Mouse (Mus musculus): ENCODE measurements around the gene Ubc. TPM values are rescaled to one million over a fixed set of nuclear protein-coding genes. Genes with fewer than 3 reads are reported as not detected.
A peak's percentile ranks its signal among the peaks of the same experiment; 100 is the strongest.
"Not testable (repeated sequence)": the region's sequence is repeated elsewhere in the genome, so short reads cannot be mapped to it uniquely, and the experiment has no call there.

Ubc gene
- 1,000 to 10,000 TPM in 1 of 2 experiments, 100 to 1,000 TPM in 1; 947 to 1,009 TPM for total RNA-seq (2021)
- long read RNA-seq, experiment 1, transcript Ubc-202 (2 exons, 2,618 nt): major isoform, 152 of 464 reads
- long read RNA-seq, experiment 1, partial matches to known transcripts: 221 of 464 reads
- long read RNA-seq, experiment 1, other reads (novel, unspliced or antisense): 89 of 464 reads
- long read RNA-seq, experiment 2, transcript Ubc-202 (2 exons, 2,618 nt): major isoform, 155 of 414 reads
- long read RNA-seq, experiment 2, partial matches to known transcripts: 172 of 414 reads
- long read RNA-seq, experiment 2, other reads (novel, unspliced or antisense): 87 of 414 reads

GRCm38 (mm10) chr5:125389579-125390441 is at the start of gene Ubc:
Gene Ubc (minus strand): TSS chr5:125390202.
- intact Hi-C loops (cut with DNase I): loop anchor here (2.0 kb wide), 1 partner anchor 15 kb away; no protein-coding TSS in a partner anchor
- DNase-seq: peak; percentile 89 to 92

GRCm38 (mm10) chr5:125434347-125434746 is 44.3 kb upstream of the Ubc start:
- intact Hi-C loops (cut with DNase I): not testable (repeated sequence)

GRCm38 (mm10) chr5:125433793-125434337 is 43.9 kb upstream of the Ubc start, which contains the start of gene Dhx37:
Gene Dhx37 (minus strand): TSS chr5:125434121.
- intact Hi-C loops (cut with DNase I): no loop called here
- peak; percentile 93 to 94 for DNase-seq

More at GRCm38 (mm10) chr5:125434347-125434746, 44.3 kb upstream of the Ubc start:
- DNase-seq: not testable (repeated sequence)

GRCm38 (mm10) chr5:125432324-125432723 is 42.3 kb upstream of the Ubc start:
- intact Hi-C loops (cut with DNase I); DNase-seq: not testable (repeated sequence)

GRCm38 (mm10) chr5:125426343-125426742 is 36.3 kb upstream of the Ubc start:
- intact Hi-C loops (cut with DNase I): no loop called here
- DNase-seq: no peak

- DNase-seq: no peak
- intact Hi-C loops (cut with DNase I): no loop called here
Observed at GRCm38 (mm10) chr5:125425698-125426276, 35.8 kb upstream of the Ubc start.

GRCm38 (mm10) chr5:125419124-125419523 is 29.1 kb upstream of the Ubc start:
- intact Hi-C loops (cut with DNase I): no loop called here
- no peak for DNase-seq

- no peak for DNase-seq
- intact Hi-C loops (cut with DNase I): no loop called here
Observed at GRCm38 (mm10) chr5:125418636-125419035, 28.6 kb upstream of the Ubc start.

- DNase-seq: no peak
- intact Hi-C loops (cut with DNase I): no loop called here
Observed at GRCm38 (mm10) chr5:125416183-125416582, 26.2 kb upstream of the Ubc start.

- intact Hi-C loops (cut with DNase I): loop anchor here (5.0 kb wide), 1 partner anchor 49 kb away; no protein-coding TSS in a partner anchor
- no peak for DNase-seq
Observed at GRCm38 (mm10) chr5:125413763-125414162, 23.8 kb upstream of the Ubc start.

GRCm38 (mm10) chr5:125412536-125412935 is 22.5 kb upstream of the Ubc start:
- intact Hi-C loops (cut with DNase I): loop anchor here (5.0 kb wide), 1 partner anchor 50 kb away; no protein-coding TSS in a partner anchor

GRCm38 (mm10) chr5:125411972-125412530 is 22.0 kb upstream of the Ubc start:
- DNase-seq: peak; percentile 64 to 77
- intact Hi-C loops (cut with DNase I): loop anchor here (5.0 kb wide), 1 partner anchor 50 kb away; no protein-coding TSS in a partner anchor

More at GRCm38 (mm10) chr5:125412536-125412935, 22.5 kb upstream of the Ubc start:
- DNase-seq: not testable (repeated sequence)

- intact Hi-C loops (cut with DNase I): loop anchor here (5.0 kb wide), 1 partner anchor 53 kb away; no protein-coding TSS in a partner anchor
- DNase-seq: no peak
Observed at GRCm38 (mm10) chr5:125409348-125410090, 19.5 kb upstream of the Ubc start.

GRCm38 (mm10) chr5:125408842-125409241 is 18.8 kb upstream of the Ubc start:
- DNase-seq: peak; percentile 81 to 82
- intact Hi-C loops (cut with DNase I): no loop called here

GRCm38 (mm10) chr5:125407910-125408575 is 18.0 kb upstream of the Ubc start:
- no peak for DNase-seq
- intact Hi-C loops (cut with DNase I): no loop called here

- intact Hi-C loops (cut with DNase I): no loop called here
- DNase-seq: no peak
Observed at GRCm38 (mm10) chr5:125407020-125407830, 17.2 kb upstream of the Ubc start.

GRCm38 (mm10) chr5:125406322-125407016 is 16.5 kb upstream of the Ubc start:
- intact Hi-C loops (cut with DNase I): no loop called here
- peak; percentile 64 for DNase-seq
